Mouse (Mus musculus): ENCODE results near the gene Chrd.

- TF ChIP-seq CTCF (IDR thresholded peaks at IDR 0.05; ENCODE audit: insufficient read depth, low read depth, low read length) (no peak), POLR2A (IDR thresholded peaks at IDR 0.05; ENCODE audit: insufficient read depth, low read depth, low read length) (no peak)
Observed at GRCm38 (mm10) chr16:20716841-20717180, 16.1 kb upstream of the Chrd start.

Data from olfactory bulb, adult 2 months (tissue).